Mouse (Mus musculus) liver, embryonic 14.5 days (tissue): Measurements from ENCODE around the gene Ccdc6.

Experiments used
- CTCF ChIP-seq: IDR thresholded peaks from 2 replicates; pipeline ENCODE4 v1.5.1; 2016; ENCODE audit warnings: antibody characterized with exemption, low read depth, control low read depth
- EP300 ChIP-seq: IDR thresholded peaks from 2 replicates; pipeline ENCODE4 v1.6.1; 2016; ENCODE audit warnings: antibody characterized with exemption, low read depth

DNA sequence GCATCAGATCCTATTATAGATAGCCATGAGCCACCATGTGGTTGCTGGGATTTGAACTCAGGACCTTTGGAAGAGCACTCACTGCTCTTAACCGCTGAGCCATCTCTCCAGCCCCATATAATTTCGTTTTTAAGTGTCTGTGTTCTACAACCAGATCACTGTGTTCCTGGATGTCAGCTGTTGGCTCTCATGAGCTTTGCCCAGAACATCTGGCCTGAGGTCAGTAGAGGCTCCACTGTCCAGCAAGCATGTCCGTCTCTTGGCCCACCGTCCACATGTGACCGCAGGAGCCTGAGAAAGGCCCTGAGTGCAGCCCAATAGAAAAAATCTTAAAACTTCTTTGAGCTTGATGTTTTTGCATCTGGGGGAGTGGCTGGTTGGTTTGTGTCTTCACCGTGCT is 99.7 kb downstream of the Ccdc6 start:
- TF ChIP-seq CTCF = no peak
- no peak for TF ChIP-seq EP300
